Mouse (Mus musculus) cerebellum, postnatal 36 days (tissue): ENCODE data around the gene C1qtnf1.

Experiments
- DNase-seq, 2 experiments: peaks; one replicate each; pipeline ENCODE4 v3.0.0; 2021 to 2022; ENCODE audit warnings: mixed read lengths in 2 of 2

Gene C1qtnf1

DNA sequence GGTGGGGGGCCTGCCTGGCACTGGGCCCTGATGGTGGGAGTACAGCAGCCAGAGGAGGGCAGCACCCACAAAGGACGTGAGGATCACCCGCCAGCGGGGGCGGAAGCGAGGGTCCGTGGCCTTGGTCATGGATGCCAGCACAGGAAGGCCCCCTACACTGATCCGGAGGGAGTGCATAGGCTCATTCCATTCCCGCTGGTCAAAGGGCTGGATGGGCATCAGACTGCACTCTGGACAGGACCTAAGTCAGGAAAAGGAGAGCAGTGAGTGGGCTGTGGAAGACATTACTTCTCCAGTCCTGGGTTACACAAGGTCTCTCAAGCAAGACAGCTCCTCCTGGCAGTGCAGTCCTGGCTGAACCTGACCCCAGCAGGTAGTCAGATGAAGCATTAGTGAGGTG, 16.7 kb upstream of the C1qtnf1 start:
- no peak for DNase-seq

DNA sequence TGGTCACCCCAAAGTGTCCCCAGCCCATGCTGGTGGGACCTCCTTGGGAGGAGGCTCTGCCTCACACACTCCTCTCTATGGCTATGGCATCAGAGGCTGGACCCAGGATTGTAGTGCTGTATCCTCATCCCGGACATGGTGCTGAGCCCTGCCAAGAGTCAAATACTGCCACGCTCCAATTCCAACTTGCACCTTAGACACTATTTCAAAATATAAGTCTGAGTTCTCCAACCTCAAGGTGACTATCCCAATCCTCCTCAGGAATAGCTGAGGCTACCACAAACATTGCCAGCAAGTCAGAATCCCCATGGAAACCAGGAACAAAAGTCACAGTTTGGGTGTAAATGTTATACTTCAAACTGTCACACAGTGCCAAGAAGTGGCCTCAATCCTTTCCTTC, 15.4 kb upstream of the C1qtnf1 start:
- no peak for DNase-seq

DNA sequence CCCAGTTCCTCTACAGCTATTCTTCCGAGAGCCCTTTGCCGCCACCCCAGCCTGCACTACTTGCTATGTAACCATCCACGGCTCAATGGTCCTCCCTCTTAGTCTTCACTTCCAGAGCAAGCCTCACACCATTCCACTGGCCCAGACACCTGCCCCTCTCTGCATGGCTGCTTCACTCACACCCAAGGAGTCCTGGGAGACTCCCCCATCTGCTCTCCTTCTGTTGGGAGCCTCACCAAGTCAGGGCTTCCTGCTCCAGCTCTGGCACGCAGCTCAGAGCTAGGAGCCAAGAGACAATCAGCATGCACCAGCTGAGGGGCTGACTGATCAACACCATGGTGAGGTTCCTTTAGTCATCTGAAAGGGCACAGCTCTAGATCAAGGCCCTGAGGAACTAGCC, 14.9 kb upstream of the C1qtnf1 start:
- peak; percentile 47 to 52 for DNase-seq

DNA sequence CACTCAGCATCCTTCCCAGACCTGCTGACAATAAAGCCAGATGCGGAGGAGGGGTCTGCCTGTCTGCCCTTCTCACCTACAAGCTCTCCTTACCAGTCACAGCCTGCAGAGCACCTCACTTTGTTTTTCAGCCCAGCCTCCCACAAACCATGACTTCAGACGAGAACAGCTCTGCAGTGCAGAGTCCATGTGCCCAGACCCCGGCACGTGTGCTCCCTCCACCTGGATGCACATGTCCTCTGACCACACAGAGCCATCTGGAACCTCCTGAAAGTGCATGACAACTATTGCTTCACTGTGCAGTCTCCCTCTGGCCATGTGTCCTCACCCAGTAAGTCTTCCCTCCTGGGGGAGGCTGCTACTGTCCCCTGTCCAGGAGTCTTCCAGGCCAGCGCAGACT, 13.7 kb upstream of the C1qtnf1 start:
- DNase-seq: peak in 1 of 2 experiments; percentile 1

DNA sequence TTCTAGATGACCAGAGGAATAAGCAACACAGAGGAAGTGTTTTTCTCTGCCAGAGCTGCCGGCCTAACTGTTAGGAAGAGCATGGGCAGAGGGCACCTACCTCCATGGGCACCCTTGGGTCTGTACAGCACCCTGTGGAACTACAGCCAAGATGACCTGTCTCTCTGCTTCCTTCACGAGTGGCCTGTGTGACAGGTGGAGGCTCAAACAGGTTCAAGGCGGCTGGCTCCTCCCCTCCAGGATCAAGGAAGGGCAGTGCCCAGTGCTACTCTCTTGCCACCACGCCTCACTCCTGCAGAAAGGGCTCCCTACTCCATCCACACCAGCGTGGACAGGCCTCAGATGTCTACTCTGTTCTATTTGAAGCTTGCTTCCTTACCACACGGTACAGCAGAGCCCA, 12.4 kb upstream of the C1qtnf1 start:
- no peak for DNase-seq

DNA sequence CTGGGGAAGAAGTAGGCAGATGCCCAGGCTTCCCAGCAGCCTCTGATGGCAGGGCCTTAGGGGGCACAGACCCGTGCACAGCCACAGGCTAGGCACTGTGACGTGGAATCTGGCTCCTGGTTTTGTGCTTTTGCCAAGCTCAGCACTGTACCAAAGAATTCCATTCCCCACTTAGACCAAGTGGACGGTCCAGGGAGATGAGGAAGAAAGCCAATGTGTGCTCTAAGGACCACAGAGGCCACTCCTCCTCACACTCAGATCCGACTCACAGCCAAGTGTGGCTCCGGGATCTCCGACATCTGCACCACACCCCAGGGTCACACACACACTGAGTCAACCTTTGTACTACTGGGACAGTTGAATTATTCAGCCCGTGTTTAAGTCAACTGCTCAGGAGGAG, 12.0 kb upstream of the C1qtnf1 start:
- peak in 1 of 2 experiments; percentile 9 for DNase-seq

DNA sequence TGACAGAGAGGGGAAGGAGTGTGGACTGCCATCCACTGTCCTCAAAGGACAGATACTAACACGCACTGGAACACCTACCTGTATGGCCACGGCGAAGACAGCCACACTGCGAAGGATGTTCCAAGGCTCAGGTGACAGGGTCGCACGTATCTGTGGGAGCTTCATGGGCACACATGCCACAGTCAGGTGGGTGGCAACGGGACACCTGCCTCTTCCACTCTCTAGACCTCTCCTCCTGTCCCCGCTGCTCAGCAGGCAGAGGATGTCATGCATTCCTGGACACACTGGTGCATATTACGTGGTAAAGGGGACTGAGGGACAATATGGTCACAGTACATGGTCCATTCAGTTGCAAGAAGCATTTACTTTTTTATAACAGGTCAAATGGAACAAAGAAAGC, 10.5 kb upstream of the C1qtnf1 start:
- no peak for DNase-seq

DNA sequence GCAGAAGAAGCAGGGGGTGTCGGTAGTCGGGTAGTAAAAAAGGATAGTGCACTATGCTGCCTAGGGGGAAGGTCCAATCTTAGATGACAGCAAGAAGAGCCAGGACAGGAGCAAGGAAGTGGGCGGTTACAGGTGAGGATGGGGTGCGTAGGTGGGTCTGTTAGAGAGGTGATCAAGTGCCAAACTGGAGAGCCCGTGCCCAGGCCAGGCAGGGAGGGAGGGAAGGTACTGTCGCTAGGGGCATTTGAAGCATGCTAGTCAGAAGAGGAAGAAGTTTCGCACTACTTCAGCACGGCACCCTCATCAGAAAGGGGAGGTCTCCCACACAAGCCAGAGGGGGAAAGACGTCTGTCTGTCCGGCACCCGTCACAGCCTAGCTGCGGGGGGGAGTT, 9.6 kb upstream of the C1qtnf1 start:
- DNase-seq: no peak

DNA sequence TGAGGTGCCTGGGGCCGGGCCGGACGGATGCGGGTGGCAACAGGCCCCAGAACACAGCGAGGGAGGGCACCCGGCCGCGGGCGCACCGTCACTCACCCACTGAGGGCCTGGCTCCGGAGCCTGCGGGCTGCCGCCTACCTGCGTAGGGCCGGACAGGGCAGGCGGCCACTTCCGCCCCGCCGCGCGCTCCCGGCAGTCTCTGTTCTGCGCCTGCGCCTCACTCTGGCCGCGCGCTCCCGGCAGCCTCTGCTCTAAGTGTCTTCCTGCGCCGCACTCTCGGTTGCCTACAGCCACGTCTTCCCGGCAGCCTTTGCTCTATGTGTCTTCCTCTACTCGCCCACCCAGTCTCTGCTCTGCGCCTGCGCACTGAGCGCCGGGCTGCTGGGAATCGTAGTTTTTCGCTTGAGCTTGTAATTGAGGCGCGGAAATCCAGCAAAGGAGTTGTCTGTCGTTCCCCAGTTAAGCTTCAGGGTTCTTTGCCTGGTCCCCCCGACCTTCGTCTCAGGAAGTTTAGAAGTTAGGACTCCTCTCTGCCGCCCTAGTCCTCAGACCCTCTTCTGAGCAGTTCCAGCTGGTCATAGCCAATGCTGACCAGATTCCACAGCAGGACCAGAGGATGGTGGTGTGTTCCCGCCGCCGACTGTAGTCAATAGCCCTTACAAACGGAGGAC, 9.0 kb upstream of the C1qtnf1 start, which contains the start of gene Cant1:
Gene Cant1, minus strand, starts transcription at position 253 of the 671 bp plus-strand sequence.
- peak; percentile 98 for DNase-seq

DNA sequence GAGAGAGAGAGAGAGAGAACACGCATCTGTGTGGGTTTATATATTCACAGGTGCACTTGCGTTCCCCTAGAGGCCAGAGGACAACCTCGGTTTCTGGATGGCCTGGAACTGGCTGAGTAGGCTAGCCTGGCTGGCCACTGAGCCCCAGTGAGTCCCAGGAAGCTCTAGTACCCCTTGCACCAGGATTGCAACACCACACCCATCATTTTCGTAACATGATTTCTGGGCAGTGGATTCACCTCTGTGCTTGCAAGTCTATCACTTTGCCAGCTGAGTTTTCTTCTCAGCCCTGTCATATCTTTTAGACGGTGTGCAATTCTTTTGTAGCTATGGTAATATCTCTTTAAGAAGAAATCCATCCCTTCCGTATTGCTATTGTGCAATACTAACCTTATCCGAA, 7.7 kb upstream of the C1qtnf1 start:
- no peak for DNase-seq

DNA sequence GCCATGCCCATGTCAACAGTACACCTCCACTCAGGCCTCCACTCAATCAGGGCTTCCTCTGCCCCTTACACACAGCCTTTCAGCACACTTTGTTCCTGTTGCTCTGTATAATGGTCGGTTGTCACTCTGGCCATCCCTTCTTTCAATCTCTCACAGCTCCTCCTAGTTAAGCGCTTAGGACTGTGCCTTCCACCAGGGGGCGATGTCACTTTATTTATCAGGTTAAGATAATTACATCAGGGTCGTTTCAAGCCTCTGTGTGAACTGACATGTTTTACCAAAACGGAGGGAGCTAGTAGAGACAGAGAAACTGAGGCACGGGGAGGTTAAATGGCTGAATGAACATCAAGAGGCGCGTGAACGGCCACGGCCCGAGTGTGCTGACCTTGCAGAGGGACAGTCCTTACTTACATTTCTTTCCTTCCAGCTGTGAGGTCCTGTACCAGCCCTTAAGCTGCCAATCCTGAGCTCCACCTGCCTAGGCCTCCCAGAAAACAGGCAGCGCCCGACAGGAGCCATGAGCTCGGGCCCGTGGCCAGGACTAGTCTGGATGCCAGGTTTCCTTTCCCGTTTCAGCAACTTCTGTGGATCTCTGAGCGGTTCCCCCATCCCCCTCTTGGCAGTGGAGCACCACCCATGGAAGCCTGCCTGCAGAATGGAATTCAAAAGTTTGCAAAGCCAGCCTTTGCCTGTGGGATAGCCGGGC, 4.6 kb upstream of the C1qtnf1 start:
- peak; percentile 76 to 81 for DNase-seq

DNA sequence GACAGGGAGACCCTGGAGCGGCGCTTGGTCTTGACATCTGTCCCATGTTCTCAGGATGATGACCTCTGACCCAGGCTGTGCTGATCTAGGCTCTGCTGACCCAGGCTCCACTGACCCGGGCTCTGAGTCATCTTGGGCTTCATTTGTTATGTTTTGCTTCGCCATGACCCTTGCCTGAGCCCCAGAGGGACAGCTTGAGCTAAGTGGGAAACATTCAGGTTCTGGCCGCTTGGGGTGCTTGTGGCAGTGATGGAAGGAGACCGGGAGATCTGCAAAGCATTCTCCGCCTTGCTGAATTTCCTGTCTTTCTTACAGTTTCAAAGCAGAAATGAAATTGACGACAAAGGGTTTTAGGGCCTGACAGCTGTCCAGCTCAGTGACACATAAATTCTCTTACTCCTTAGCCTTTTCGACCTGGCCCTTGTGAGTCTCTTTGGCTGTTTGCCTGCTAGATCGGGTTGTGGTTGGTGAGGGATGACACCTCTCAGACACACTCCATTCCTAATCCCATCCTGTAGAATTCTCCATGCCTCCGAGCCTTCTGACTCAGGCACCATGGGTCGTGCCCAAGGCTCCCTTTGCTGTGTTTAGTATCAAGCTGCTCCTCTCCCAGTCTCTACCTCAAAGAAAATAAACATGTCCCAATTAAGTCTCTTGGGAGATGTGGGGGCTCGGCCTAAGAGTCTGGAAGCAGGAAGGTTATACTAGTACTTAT, 3.2 kb upstream of the C1qtnf1 start:
- DNase-seq: no peak

DNA sequence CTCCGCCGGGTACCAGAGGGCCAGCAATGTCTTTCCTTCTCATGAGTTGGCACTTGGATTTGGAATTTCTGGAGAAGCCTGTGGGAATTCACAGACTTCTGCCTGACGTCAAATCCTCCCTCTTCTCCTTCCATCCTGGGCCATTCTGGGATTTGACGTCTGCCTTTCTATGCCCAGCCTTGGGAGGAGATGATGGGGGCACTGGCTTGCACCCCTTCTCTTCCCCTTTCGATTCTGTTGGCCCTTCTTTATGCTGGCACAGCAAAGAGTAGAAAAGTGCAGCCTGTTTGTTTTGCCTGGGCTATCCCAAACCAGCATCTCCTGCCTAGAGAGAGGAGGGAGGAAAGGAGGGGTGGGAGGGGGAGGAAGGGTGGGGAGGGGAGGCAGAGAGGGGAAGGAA, 1.2 kb upstream of the C1qtnf1 start:
- no peak for DNase-seq

DNA sequence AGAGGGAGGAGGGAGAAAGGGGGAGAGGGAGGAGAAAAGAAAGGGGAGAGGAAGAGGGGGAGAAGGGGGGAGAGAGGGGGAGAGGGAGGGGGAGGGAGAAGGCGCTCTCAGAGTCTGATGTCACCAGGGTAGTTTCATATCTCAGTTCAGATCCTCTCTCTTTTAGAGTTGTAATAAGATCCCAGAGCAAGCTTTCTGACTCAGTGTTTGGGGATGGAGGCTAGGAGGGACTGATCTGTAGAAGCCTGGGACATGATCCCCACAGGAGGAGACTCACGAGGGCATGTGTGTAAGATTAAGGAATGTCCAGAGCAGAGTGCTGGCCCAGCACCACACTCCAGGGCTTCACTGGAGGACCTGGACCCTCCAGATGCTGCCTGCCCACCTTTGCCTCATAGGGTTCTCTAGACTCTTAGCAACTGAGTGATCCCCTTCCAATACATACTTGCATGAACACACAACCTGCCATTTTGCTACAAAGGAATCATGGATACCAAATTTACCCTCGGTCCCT, 680 bp upstream of the C1qtnf1 start:
- no peak for DNase-seq

DNA sequence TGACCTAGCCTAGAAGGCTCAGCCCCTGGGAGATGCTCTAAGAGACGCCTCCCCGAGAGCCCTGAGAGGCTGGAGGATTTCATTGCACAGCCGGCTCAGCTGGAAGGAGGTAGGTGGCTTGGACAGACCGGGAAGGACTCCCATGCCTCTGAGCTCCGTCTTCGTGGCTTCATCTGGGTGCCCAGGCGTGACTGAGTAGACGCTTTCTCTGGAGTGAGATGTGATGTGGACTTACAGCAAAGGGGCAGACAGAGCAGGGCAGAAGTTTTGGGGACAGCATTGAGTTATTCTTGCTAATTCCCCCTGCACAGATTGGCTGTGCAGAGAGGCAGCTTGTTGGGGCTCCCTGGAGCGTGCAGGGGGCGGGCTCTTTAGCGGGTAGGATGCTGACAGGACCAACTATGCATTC, 461 bp downstream of the C1qtnf1 start:
- no peak for DNase-seq

DNA sequence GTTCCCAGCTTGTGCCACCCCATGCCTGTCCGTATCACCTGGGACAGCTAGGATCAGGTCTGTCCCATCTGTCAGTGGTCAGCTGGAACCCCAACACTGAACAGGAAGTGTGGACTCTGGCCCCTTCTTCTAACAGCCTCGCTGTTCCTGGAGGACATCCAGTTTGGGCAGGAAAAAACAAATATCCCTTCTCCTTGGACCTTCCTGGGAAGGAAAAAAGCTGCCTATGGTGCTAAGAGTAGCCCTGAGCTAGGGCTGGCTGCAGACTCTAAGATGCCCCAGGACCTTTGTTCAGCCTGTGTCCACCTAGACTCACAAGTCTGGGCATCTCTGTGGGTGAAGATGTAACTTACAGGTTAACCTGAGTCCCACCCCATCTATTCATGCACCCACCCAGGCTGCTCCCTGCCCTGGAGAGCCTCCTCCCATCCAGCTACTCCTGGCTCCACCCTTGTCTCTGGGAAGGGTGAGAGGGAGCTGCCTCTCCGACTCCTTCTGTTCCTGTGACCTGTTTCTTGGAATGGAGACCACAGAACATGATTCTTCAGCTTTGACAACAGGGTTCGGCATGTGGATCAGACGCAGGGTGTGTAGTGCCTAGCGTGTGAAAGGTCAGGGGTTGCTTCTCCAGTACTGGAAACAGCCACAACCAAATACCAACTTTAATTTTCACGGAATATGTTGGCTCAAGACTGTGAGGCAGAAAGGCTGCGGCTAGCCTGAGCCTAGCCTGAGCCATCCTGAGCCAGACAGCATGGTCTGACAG, 1.1 kb downstream of the C1qtnf1 start:
- DNase-seq: no peak

DNA sequence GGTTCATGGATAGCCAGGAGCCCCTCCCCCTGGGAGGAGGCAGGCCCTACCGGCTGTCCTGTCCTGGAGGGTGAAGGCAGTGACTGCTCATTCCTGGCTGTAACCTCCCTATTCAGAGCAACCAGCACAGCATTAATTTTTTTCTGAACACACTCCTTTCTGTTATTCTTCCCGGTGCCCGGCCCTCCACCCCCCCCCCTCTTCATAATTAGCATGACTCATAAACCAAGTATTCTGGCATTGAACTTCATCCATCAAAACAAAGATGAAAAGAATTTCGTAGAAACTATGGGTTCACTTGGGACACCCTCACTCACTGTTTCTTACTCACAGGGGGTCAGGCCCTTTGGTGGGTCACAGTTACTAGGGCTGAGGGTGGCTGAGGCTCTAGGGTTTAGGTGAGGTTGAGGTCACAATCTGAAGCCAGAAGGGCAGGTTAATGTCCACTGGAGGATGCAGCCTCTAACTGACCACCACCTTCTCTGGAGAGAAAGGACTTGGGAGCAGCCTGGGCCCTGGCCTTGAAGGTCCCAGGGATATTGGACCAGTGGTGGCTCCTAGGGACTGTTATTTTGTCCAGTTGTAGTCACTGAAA, 2.4 kb downstream of the C1qtnf1 start:
- no peak for DNase-seq

DNA sequence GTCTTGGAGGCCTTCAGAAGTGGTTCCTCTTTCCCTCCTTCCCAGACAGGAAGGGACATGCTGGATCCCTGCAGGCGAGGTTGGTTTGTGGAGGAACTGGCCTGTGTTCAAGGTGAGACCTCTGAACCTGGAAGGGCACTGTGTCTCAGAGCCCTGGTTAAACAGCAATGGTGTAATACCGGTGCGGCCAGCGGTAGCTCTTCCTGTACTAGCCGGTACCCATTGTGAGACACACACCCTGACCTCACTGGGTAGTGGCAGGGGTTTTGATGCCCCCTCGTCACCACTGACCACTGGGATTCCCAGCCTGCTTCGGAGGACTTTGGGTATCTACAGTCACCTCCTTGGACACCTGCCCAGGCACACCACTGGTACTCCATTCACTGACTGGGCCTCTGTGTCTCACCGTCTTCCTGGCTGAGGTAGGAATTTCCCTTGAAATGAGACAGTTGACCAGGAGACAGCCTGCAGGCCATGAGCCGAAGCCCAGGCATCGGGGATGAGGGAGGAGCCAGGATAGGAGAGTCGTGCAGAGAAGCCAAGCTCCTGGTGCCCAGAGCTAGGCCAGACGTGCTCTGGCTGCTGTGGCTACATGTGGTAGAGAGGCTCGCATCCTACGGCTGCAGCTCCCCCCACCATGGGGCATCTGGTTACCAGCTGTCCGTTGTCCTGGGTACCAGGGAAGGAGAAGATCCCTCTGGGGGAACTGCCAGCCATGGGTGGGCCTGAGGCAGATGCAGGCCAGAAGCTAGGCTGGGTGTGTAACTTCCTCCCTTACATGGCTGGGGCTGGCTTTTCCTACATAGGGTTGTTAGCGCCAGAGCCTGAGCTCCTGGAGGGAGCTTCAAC, 3.3 kb downstream of the C1qtnf1 start:
- no peak for DNase-seq

DNA sequence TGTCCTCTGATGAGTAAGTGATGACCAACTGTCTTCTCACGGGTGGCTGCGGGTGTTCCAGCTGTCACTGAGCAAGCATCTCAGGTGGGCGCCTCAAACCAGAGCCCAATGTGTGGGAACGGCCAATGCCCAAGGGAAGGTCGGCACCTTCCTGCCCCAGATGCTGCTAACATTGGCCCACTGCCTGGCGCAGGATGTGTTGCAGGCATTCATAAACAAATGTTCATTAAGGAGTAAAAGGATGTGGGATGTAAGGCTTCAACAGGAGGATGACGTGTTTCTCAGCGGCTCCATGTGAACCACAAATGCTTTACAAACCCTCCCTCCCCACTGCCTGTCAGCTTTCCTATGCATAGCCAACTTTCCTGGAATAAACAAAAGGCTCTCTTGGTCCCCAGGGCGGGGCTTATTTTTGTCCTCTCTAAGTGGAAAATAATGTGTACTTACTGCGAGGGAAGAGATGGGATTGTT, 5.4 kb downstream of the C1qtnf1 start:
- no peak for DNase-seq

DNA sequence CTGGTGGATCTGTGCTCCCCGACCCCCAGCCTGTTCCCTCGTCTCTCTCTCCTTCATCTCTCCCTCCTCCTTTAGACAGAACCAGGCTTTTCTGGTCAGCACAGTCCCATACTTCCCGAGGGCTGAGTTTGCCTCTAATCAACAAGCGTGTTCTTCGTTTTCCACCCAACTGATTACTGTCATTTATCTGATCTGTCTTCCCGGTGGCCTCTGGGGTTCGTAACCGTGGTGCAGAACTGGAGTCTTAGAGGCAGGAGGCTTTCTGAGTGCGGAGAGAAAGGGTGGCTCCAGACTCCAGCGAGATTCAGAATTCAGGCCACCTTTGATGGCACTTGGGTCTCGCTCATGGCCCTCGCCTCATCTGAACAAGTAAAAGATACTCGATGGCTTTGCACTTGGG, 6.1 kb downstream of the C1qtnf1 start:
- DNase-seq: no peak

DNA sequence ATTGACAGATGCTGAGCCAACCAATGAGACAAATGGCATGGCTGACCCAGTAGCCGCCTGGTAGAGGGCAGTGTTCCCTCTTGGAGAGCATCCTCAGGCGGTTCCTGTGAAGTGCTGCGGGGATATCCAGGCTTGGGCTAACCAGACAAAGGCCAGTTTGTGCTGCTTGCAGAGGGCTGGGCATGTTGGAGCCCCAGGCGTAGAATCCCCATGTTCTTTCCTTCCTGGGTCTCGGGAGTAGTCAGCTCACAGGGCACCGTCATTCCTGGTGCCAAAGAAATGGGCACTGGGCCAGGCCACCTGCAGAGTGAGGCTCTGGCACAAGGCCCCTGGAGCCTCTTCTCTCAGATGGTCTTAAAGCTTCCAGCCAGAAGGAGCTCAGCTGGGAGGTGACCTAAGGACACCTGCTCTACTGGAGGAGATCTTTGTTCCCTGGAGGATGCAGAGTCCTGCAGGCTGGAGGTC, 8.5 kb downstream of the C1qtnf1 start:
- peak; percentile 77 to 79 for DNase-seq
